Mouse (Mus musculus): Measurements from ENCODE around the gene Gm2030. TPM values are rescaled to one million over a fixed set of nuclear protein-coding genes. Genes with fewer than 3 reads are reported as not detected.
"Not testable (repeated sequence)": the region's sequence is repeated elsewhere in the genome, so short reads cannot be mapped to it uniquely, and the experiment has no call there.

The Gm2030 gene
- polyA plus RNA-seq (2015; fragmentation: Nextera tagmentation; extraction: Ambion mirVana) = not detected in 2 replicates

GRCm38 (mm10) chrX:26309944-26310343, at the start of gene Gm2030:
TSS of gene Gm2030 (minus strand) at chrX:26310044.
- not testable (repeated sequence) for ATAC-seq (ENCODE audit: insufficient read depth); H3K27ac ChIP-seq (replicated peaks); H3K27me3 ChIP-seq

More at GRCm38 (mm10) chrX:26309944-26310343, at the start of gene Gm2030:
- H3K9me3 ChIP-seq (replicated peaks); H3K4me3 ChIP-seq (replicated peaks); H3K9ac ChIP-seq; H3K4me1 ChIP-seq (replicated peaks); H3K36me3 ChIP-seq (replicated peaks); H3K4me2 ChIP-seq: not testable (repeated sequence)
- WGBS (ENCODE audit: insufficient replicate concordance) = 49% methylated on average over 4 of the region's 4 CpGs

Other genes starting within 250 kb of the Gm2030 start
- gene Gm2012, start 78.7 kb downstream of the Gm2030 start, polyA plus RNA-seq (2015; fragmentation: Nextera tagmentation; extraction: Ambion mirVana) = not detected in 2 replicates
- gene Slx, start 235.5 kb upstream of the Gm2030 start, polyA plus RNA-seq (2015; fragmentation: Nextera tagmentation; extraction: Ambion mirVana) = not detected in 2 replicates

Data from liver, embryonic 15.5 days (tissue).